Mouse (Mus musculus): Measurements from ENCODE around the gene Cers1. TPM values are rescaled to one million over a fixed set of nuclear protein-coding genes. Genes with fewer than 3 reads are reported as not detected.

The Cers1 gene
- polyA plus RNA-seq (2014; fragmentation: Nextera tagmentation; extraction: Ambion mirVana) = 20.8 and 27.6 TPM in 2 replicates

GRCm38 (mm10) chr8:70315624-70316510, at the start of gene Cers1:
Cers1 (plus strand) TSS chr8:70315775.
- WGBS = 1% methylated on average over 59 of the region's 66 CpGs
- Histone ChIP-seq H3K36me3 (ENCODE audit: control insufficient read depth, insufficient read depth, low read length) (peaks cover 35% of the 10 kb centered on the region), H3K9ac (ENCODE audit: low read length) (peak within 1 kb of the TSS; percentile 75), H3K4me2 (ENCODE audit: low read length) (peak within 1 kb of the TSS; percentile 84), H3K4me1 (ENCODE audit: control insufficient read depth, insufficient read depth, low read length) (peaks cover 24% of the 10 kb centered on the region), H3K27ac (ENCODE audit: low read depth, low read length) (peak within 1 kb of the TSS; percentile 95), H3K27me3 (replicated peaks; ENCODE audit: control insufficient read depth, insufficient read depth, low read length) (no peaks in the 10 kb centered on the region), H3K9me3 (replicated peaks; ENCODE audit: control insufficient read depth, low read length) (no peaks in the 10 kb centered on the region), H3K4me3 (ENCODE audit: low read depth, low read length) (peak within 1 kb of the TSS; percentile 46)
- DNase-seq (ENCODE audit: low spot score) (peak; percentile 83), ATAC-seq (peak; percentile 60)

GRCm38 (mm10) chr8:70267674-70268073, 47.9 kb upstream of the Cers1 start:
- H3K4me1 ChIP-seq (ENCODE audit: control insufficient read depth, insufficient read depth, low read length) = no peaks in the 10 kb centered on the region
- no peak overlapping the region for H3K27ac ChIP-seq (ENCODE audit: low read depth, low read length)
- WGBS = 85% methylated on average over 3 of the region's 3 CpGs
- no peaks in the 10 kb centered on the region for H3K27me3 ChIP-seq (replicated peaks; ENCODE audit: control insufficient read depth, insufficient read depth, low read length)
- no peaks in the 10 kb centered on the region for H3K9me3 ChIP-seq (replicated peaks; ENCODE audit: control insufficient read depth, low read length)
- H3K9ac ChIP-seq (ENCODE audit: low read length) = no peak overlapping the region
- ATAC-seq = no peak
- H3K4me3 ChIP-seq (ENCODE audit: low read depth, low read length) = no peak overlapping the region
- no peak for DNase-seq (ENCODE audit: low spot score)
- H3K36me3 ChIP-seq (ENCODE audit: control insufficient read depth, insufficient read depth, low read length) = peaks cover 35% of the 10 kb centered on the region
- no peak overlapping the region for H3K4me2 ChIP-seq (ENCODE audit: low read length)

- Histone ChIP-seq H3K9me3 (replicated peaks; ENCODE audit: control insufficient read depth, low read length) (no peaks in the 10 kb centered on the region), H3K4me1 (ENCODE audit: control insufficient read depth, insufficient read depth, low read length) (no peaks in the 10 kb centered on the region), H3K9ac (ENCODE audit: low read length) (no peak overlapping the region), H3K27me3 (replicated peaks; ENCODE audit: control insufficient read depth, insufficient read depth, low read length) (no peaks in the 10 kb centered on the region), H3K27ac (ENCODE audit: low read depth, low read length) (no peak overlapping the region), H3K36me3 (ENCODE audit: control insufficient read depth, insufficient read depth, low read length) (peaks cover 28% of the 10 kb centered on the region), H3K4me2 (ENCODE audit: low read length) (no peak overlapping the region), H3K4me3 (ENCODE audit: low read depth, low read length) (no peak overlapping the region)
- DNase-seq (ENCODE audit: low spot score) = no peak
- 22% methylated on average over 5 of the region's 5 CpGs for WGBS
- no peak for ATAC-seq
Observed at GRCm38 (mm10) chr8:70268311-70268710, 47.3 kb upstream of the Cers1 start.

- Histone ChIP-seq H3K36me3 (ENCODE audit: control insufficient read depth, insufficient read depth, low read length) (peaks cover 21% of the 10 kb centered on the region), H3K9ac (ENCODE audit: low read length) (no peak overlapping the region), H3K4me1 (ENCODE audit: control insufficient read depth, insufficient read depth, low read length) (no peaks in the 10 kb centered on the region), H3K9me3 (replicated peaks; ENCODE audit: control insufficient read depth, low read length) (no peaks in the 10 kb centered on the region), H3K27me3 (replicated peaks; ENCODE audit: control insufficient read depth, insufficient read depth, low read length) (no peaks in the 10 kb centered on the region), H3K4me3 (ENCODE audit: low read depth, low read length) (no peak overlapping the region), H3K27ac (ENCODE audit: low read depth, low read length) (no peak overlapping the region), H3K4me2 (ENCODE audit: low read length) (no peak overlapping the region)
- WGBS = 63% methylated on average over 11 of the region's 11 CpGs
- ATAC-seq (no peak), DNase-seq (ENCODE audit: low spot score) (peak; percentile 8)
Observed at GRCm38 (mm10) chr8:70268799-70269565, 46.6 kb upstream of the Cers1 start.

- H3K9me3 ChIP-seq (replicated peaks; ENCODE audit: control insufficient read depth, low read length) = no peaks in the 10 kb centered on the region
Observed at GRCm38 (mm10) chr8:70272949-70273348, 42.6 kb upstream of the Cers1 start.

GRCm38 (mm10) chr8:70274350-70274749, 41.2 kb upstream of the Cers1 start:
- DNase-seq (ENCODE audit: low spot score) (no peak), ATAC-seq (no peak)
- Histone ChIP-seq H3K4me2 (ENCODE audit: low read length) (no peak overlapping the region), H3K27me3 (replicated peaks; ENCODE audit: control insufficient read depth, insufficient read depth, low read length) (no peaks in the 10 kb centered on the region), H3K27ac (ENCODE audit: low read depth, low read length) (no peak overlapping the region), H3K4me3 (ENCODE audit: low read depth, low read length) (no peak overlapping the region), H3K4me1 (ENCODE audit: control insufficient read depth, insufficient read depth, low read length) (no peaks in the 10 kb centered on the region), H3K36me3 (ENCODE audit: control insufficient read depth, insufficient read depth, low read length) (no peaks in the 10 kb centered on the region), H3K9me3 (replicated peaks; ENCODE audit: control insufficient read depth, low read length) (no peaks in the 10 kb centered on the region), H3K9ac (ENCODE audit: low read length) (no peak overlapping the region)

More at GRCm38 (mm10) chr8:70272949-70273348, 42.6 kb upstream of the Cers1 start:
- Histone ChIP-seq H3K4me1 (ENCODE audit: control insufficient read depth, insufficient read depth, low read length) (no peaks in the 10 kb centered on the region), H3K4me3 (ENCODE audit: low read depth, low read length) (no peak overlapping the region), H3K4me2 (ENCODE audit: low read length) (no peak overlapping the region), H3K36me3 (ENCODE audit: control insufficient read depth, insufficient read depth, low read length) (no peaks in the 10 kb centered on the region), H3K9ac (ENCODE audit: low read length) (no peak overlapping the region), H3K27ac (ENCODE audit: low read depth, low read length) (no peak overlapping the region), H3K27me3 (replicated peaks; ENCODE audit: control insufficient read depth, insufficient read depth, low read length) (no peaks in the 10 kb centered on the region)
- ATAC-seq (no peak), DNase-seq (ENCODE audit: low spot score) (no peak)
- 68% methylated on average over 3 of the region's 3 CpGs for WGBS

- ATAC-seq = no peak
- 83% methylated on average over 3 of the region's 3 CpGs for WGBS
Observed at GRCm38 (mm10) chr8:70276476-70276875, 39.1 kb upstream of the Cers1 start.

GRCm38 (mm10) chr8:70278175-70278574, 37.4 kb upstream of the Cers1 start:
- Histone ChIP-seq H3K4me2 (ENCODE audit: low read length) (no peak overlapping the region), H3K9me3 (replicated peaks; ENCODE audit: control insufficient read depth, low read length) (no peaks in the 10 kb centered on the region), H3K36me3 (ENCODE audit: control insufficient read depth, insufficient read depth, low read length) (no peaks in the 10 kb centered on the region), H3K9ac (ENCODE audit: low read length) (no peak overlapping the region), H3K4me3 (ENCODE audit: low read depth, low read length) (no peak overlapping the region), H3K4me1 (ENCODE audit: control insufficient read depth, insufficient read depth, low read length) (no peaks in the 10 kb centered on the region), H3K27ac (ENCODE audit: low read depth, low read length) (no peak overlapping the region), H3K27me3 (replicated peaks; ENCODE audit: control insufficient read depth, insufficient read depth, low read length) (no peaks in the 10 kb centered on the region)
- WGBS = 73% methylated on average over 15 of the region's 15 CpGs
- DNase-seq (ENCODE audit: low spot score) = no peak
- no peak for ATAC-seq

More at GRCm38 (mm10) chr8:70276476-70276875, 39.1 kb upstream of the Cers1 start:
- no peak overlapping the region for H3K27ac ChIP-seq (ENCODE audit: low read depth, low read length)
- no peak for DNase-seq (ENCODE audit: low spot score)
- no peaks in the 10 kb centered on the region for H3K4me1 ChIP-seq (ENCODE audit: control insufficient read depth, insufficient read depth, low read length)
- no peak overlapping the region for H3K9ac ChIP-seq (ENCODE audit: low read length)
- no peaks in the 10 kb centered on the region for H3K27me3 ChIP-seq (replicated peaks; ENCODE audit: control insufficient read depth, insufficient read depth, low read length)
- no peaks in the 10 kb centered on the region for H3K9me3 ChIP-seq (replicated peaks; ENCODE audit: control insufficient read depth, low read length)
- H3K4me2 ChIP-seq (ENCODE audit: low read length) = no peak overlapping the region
- no peaks in the 10 kb centered on the region for H3K36me3 ChIP-seq (ENCODE audit: control insufficient read depth, insufficient read depth, low read length)
- H3K4me3 ChIP-seq (ENCODE audit: low read depth, low read length) = no peak overlapping the region
